Mouse (Mus musculus): Measurements from ENCODE around the gene Sec16b. TPM values are rescaled to one million over a fixed set of nuclear protein-coding genes. Genes with fewer than 3 reads are reported as not detected.
A peak's percentile ranks its signal among the peaks of the same experiment; 100 is the strongest.

The Sec16b gene
- 5.9 and 6.4 TPM in 2 replicates for polyA plus RNA-seq (2012; rRNA removed)
- 4.2 and 6.1 TPM in 2 replicates for polyA plus RNA-seq (2014; fragmentation: Nextera tagmentation; extraction: Ambion mirVana)

DNA sequence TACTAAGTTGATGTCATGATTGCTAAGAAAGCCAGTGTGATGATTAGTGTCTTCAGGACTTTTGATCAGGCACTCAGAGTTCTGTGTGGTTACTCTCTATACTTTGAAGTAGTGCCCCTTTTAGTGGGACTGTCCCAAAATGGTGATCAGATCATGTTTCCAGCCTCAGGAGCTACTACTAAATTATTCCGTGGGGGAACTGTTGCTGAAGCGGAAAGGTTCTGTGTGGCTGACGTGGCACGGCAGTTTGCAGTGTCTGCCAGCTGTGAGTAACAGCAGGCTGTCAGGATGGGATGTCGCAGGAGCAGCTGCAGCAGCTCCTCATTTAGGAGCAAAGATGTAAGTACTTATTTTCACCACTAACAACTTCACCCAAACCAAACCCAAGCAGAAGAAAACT lies at the start of gene Sec16b:
Gene Sec16b (plus strand): TSS at position 207 of the 400 bp plus-strand sequence.
- ATAC-seq (ENCODE audit: low FRiP score, low read depth) (peak; percentile 65; the same call in 1 of the 2 replicates), DNase-seq (ENCODE audit: low spot score) (peak; percentile 65)
- Histone ChIP-seq H3K36me3 (ENCODE audit: control insufficient read depth, insufficient read depth, low read length) (no peaks in the 10 kb centered on the region), H3K27me3 (ENCODE audit: control insufficient read depth, insufficient read depth, low read length) (no peaks in the 10 kb centered on the region), H3K9ac (ENCODE audit: low read depth, low read length, severe bottlenecking) (no peak within 1 kb of the TSS), H3K4me2 (replicated peaks; ENCODE audit: low read depth, low read length, severe bottlenecking) (peak within 1 kb of the TSS; percentile 39), H3K4me3 (replicated peaks; ENCODE audit: low read length) (peak within 1 kb of the TSS; percentile 18), H3K9me3 (ENCODE audit: control insufficient read depth, low read length) (no peaks in the 10 kb centered on the region), H3K27ac (replicated peaks; ENCODE audit: low read depth, low read length) (0 out of 2 replicates have a peak within 1 kb of the TSS, but pooled peaks have one; percentile 6), H3K4me1 (ENCODE audit: control insufficient read depth, insufficient read depth, low read length) (peaks cover 9% of the 10 kb centered on the region; the same call in 1 of the 2 replicates)
- WGBS = 6% methylated on average over 5 of the region's 5 CpGs
- TF ChIP-seq POLR2A (IDR thresholded peaks at IDR 0.05; ENCODE audit: borderline replicate concordance, extremely low read depth, insufficient read depth, insufficient read length) = no peak

DNA sequence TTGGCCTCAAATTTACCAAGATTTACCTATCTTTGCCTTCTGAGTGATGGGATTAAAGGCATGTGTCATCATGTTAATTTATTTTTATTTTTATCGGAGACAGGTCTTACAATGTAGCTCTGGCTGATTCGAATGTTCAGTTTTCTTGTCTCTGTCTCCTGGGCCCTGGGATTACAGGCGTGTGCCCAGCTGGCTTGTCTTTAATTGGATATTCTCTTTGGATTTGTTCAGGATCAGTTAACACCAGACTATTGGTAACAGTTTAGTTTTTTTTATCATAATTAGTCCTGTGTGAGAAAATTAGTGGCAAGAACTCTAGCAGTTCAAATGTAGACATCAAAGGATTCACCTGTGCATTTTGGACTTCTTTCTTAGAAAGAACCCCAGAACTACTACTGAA lies 48.7 kb upstream of the Sec16b start:
- no peak overlapping the region for H3K9ac ChIP-seq (ENCODE audit: low read depth, low read length, severe bottlenecking)
- no peak for TF ChIP-seq POLR2A (IDR thresholded peaks at IDR 0.05; ENCODE audit: borderline replicate concordance, extremely low read depth, insufficient read depth, insufficient read length)
- no peak overlapping the region for H3K27ac ChIP-seq (replicated peaks; ENCODE audit: low read depth, low read length)
- no peak overlapping the region; the same call in 1 of the 2 replicates for H3K4me2 ChIP-seq (replicated peaks; ENCODE audit: low read depth, low read length, severe bottlenecking)
- no peaks in the 10 kb centered on the region for H3K27me3 ChIP-seq (ENCODE audit: control insufficient read depth, insufficient read depth, low read length)
- no peaks in the 10 kb centered on the region for H3K36me3 ChIP-seq (ENCODE audit: control insufficient read depth, insufficient read depth, low read length)
- no peak for ATAC-seq (ENCODE audit: low FRiP score, low read depth)
- DNase-seq (ENCODE audit: low spot score) = no peak
- no peak overlapping the region for H3K4me3 ChIP-seq (replicated peaks; ENCODE audit: low read length)
- 0 out of 2 replicates have a peak, but pooled peaks cover 5% of the 10 kb centered on the region for H3K4me1 ChIP-seq (ENCODE audit: control insufficient read depth, insufficient read depth, low read length)
- no peaks in the 10 kb centered on the region for H3K9me3 ChIP-seq (ENCODE audit: control insufficient read depth, low read length)
- WGBS = 87% methylated on average over 3 of the region's 3 CpGs

DNA sequence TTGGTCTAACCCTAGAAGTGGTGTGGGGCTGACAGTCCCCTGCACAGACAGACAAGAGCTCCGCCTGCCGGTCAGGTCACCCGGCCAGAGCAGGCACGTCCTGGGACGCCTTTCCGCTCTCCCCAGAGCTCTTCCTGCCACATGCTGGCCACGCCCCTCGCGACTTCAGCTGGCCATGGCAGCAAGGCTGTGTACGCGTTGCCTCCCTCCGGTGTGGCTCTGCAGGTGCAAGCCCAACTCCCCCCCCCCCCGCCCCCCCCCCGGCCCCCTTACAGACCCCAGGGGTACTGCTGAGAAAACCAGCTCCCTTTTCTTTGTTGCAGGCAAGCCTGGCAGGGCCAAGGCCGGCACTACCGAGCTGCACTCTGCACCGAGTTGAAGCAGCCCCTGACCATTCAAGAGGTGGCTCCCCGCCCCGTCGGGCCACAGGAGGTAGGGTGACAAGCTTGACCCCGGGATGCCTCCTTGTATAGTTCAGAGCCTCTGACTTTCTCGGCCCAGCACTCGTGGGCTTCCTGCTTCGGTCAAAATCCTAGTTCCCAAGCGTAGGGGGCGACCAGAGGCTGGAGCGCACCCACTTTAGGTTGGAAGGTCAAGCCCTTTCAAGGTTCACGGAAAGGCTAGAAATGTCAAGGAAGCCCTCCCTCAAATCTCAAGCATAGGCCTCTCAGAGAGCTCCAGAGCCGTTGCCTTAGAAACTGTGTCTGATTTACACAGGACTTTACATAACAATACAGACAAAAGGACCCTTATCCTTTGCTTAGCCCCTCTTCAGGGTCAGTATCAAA lies 47.9 kb upstream of the Sec16b start, which contains the start of gene Cryzl2:
Gene Cryzl2 (plus strand): TSS at position 157 of the 788 bp plus-strand sequence.
- H3K27me3 ChIP-seq (ENCODE audit: control insufficient read depth, insufficient read depth, low read length) = no peaks in the 10 kb centered on the region
- H3K4me2 ChIP-seq (replicated peaks; ENCODE audit: low read depth, low read length, severe bottlenecking) = peak within 1 kb of the TSS; percentile 48
- DNase-seq (ENCODE audit: low spot score) (peak; percentile 52), ATAC-seq (ENCODE audit: low FRiP score, low read depth) (peak; percentile 82)
- peak within 1 kb of the TSS; percentile 41; the same call in 1 of the 2 replicates for H3K9ac ChIP-seq (ENCODE audit: low read depth, low read length, severe bottlenecking)
- no peaks in the 10 kb centered on the region for H3K9me3 ChIP-seq (ENCODE audit: control insufficient read depth, low read length)
- peak within 1 kb of the TSS; percentile 26 for H3K4me3 ChIP-seq (replicated peaks; ENCODE audit: low read length)
- H3K27ac ChIP-seq (replicated peaks; ENCODE audit: low read depth, low read length) = no peak within 1 kb of the TSS
- no peaks in the 10 kb centered on the region for H3K36me3 ChIP-seq (ENCODE audit: control insufficient read depth, insufficient read depth, low read length)
- whole genome bisulfite sequencing = 15% methylated on average over 22 of the region's 29 CpGs
- 0 out of 2 replicates have a peak, but pooled peaks cover 5% of the 10 kb centered on the region for H3K4me1 ChIP-seq (ENCODE audit: control insufficient read depth, insufficient read depth, low read length)
- no peak for TF ChIP-seq POLR2A (IDR thresholded peaks at IDR 0.05; ENCODE audit: borderline replicate concordance, extremely low read depth, insufficient read depth, insufficient read length)

DNA sequence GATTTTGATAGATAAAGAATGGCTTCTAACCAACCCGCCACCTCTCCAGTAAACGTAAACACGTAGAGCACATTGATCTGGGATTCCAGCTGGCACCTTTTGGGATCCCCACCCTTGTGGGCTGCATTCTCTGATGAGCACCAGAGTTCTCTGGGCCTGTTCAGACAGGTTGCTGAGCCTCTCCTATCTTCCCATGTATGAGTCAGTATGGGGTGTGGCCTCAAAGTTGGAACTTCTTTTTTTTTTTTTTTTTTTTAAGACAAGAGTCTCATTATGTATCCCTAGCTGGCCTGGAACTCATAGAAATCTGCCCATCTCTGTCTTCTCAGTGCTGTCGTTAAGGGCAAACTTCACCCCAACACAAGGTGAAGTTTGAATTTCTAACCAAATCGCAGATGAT lies 46.6 kb upstream of the Sec16b start:
- no peak overlapping the region for H3K4me2 ChIP-seq (replicated peaks; ENCODE audit: low read depth, low read length, severe bottlenecking)
- ATAC-seq (ENCODE audit: low FRiP score, low read depth) = no peak
- no peak overlapping the region for H3K27ac ChIP-seq (replicated peaks; ENCODE audit: low read depth, low read length)
- peak; percentile 21 for DNase-seq (ENCODE audit: low spot score)
- H3K9ac ChIP-seq (ENCODE audit: low read depth, low read length, severe bottlenecking) = no peak overlapping the region
- TF ChIP-seq POLR2A (IDR thresholded peaks at IDR 0.05; ENCODE audit: borderline replicate concordance, extremely low read depth, insufficient read depth, insufficient read length) = no peak
- no peaks in the 10 kb centered on the region for H3K9me3 ChIP-seq (ENCODE audit: control insufficient read depth, low read length)
- H3K36me3 ChIP-seq (ENCODE audit: control insufficient read depth, insufficient read depth, low read length) = no peaks in the 10 kb centered on the region
- no peaks in the 10 kb centered on the region for H3K27me3 ChIP-seq (ENCODE audit: control insufficient read depth, insufficient read depth, low read length)
- 88% methylated on average over 5 of the region's 5 CpGs for WGBS
- H3K4me1 ChIP-seq (ENCODE audit: control insufficient read depth, insufficient read depth, low read length) = 0 out of 2 replicates have a peak, but pooled peaks cover 5% of the 10 kb centered on the region
- H3K4me3 ChIP-seq (replicated peaks; ENCODE audit: low read length) = no peak overlapping the region

DNA sequence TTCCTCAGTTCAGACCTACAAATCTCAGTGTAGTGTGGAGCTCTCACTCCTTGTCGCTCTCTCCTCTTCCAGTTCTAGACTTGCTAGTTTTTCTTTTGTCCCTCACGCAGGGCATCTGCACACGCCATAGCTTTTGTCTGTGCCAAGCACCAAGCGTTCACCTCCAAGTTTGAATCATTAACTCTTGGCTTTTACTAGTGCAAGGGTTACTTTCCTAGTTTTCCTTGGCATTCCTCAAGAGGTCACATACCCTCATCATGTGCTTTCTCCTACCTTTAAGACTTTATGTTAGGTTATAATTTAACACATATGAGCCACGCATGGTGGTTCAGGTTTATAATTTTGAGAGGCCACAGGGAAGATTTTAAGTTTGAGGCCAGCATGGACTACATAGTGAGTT lies 45.3 kb upstream of the Sec16b start:
- ATAC-seq (ENCODE audit: low FRiP score, low read depth) (no peak), DNase-seq (ENCODE audit: low spot score) (no peak)

More for the DNA sequence above, 45.3 kb upstream of the Sec16b start:
- H3K4me3 ChIP-seq (replicated peaks; ENCODE audit: low read length) = no peak overlapping the region
- H3K36me3 ChIP-seq (ENCODE audit: control insufficient read depth, insufficient read depth, low read length) = no peaks in the 10 kb centered on the region
- H3K9ac ChIP-seq (ENCODE audit: low read depth, low read length, severe bottlenecking) = no peak overlapping the region
- H3K27ac ChIP-seq (replicated peaks; ENCODE audit: low read depth, low read length) = no peak overlapping the region
- WGBS = 89% methylated on average over 5 of the region's 5 CpGs
- no peaks in the 10 kb centered on the region for H3K27me3 ChIP-seq (ENCODE audit: control insufficient read depth, insufficient read depth, low read length)
- 0 out of 2 replicates have a peak, but pooled peaks cover 5% of the 10 kb centered on the region for H3K4me1 ChIP-seq (ENCODE audit: control insufficient read depth, insufficient read depth, low read length)
- no peaks in the 10 kb centered on the region for H3K9me3 ChIP-seq (ENCODE audit: control insufficient read depth, low read length)
- H3K4me2 ChIP-seq (replicated peaks; ENCODE audit: low read depth, low read length, severe bottlenecking) = no peak overlapping the region
- TF ChIP-seq POLR2A (IDR thresholded peaks at IDR 0.05; ENCODE audit: borderline replicate concordance, extremely low read depth, insufficient read depth, insufficient read length) = no peak

Data from limb, embryonic 14.5 days (tissue).